Mouse (Mus musculus): ENCODE data around the gene Clic4. TPM values are rescaled to one million over a fixed set of nuclear protein-coding genes. Genes with fewer than 3 reads are reported as not detected.
"Not testable (repeated sequence)": the region's sequence is repeated elsewhere in the genome, so short reads cannot be mapped to it uniquely, and the experiment has no call there.

Clic4 gene
- total RNA-seq, 4 experiments from 2014 or later: 16.8 to 27.9 (median 18.1) TPM

DNA sequence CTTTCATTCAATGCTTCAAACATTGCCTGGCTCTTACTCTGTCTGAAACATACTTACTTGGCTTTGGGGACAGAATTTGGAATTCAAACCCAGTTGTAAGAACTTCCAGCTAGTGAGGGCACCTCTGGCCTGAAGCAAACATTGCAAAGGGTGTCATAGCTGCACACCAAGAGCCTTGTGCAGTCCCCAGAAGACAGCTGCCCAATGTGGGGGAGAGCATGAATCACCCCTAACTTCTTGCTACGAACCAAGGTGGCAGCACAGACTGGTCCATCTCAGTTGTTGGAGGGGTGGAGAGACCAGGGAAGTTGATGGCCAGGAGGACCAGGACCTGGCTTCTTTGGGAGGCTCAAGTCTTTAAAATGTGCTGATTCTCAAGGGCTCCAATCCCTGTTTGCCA, 81.4 kb downstream of the Clic4 start:
- DNase-seq (ENCODE audit: low spot score in 2 of 2): no peak

DNA sequence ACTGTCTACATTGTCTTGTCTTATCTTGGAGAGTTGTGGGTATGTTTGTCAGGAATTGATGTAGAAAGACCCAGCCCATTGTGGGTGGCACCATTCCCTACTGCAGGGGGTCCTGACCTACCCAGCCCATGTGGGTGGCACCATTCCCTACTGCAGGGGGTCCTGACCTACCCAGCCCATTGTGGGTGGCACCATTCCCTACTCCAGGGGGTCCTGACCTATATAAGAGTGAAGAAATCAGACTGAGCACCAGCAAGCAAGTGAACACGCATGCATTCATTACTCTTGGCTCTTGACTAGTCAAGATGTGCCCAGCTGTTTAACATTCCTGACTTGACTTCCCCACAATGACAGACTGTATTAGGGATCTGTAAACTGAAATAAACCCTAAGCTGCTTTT, 82.2 kb downstream of the Clic4 start:
- no peak for DNase-seq (ENCODE audit: low spot score in 2 of 2)

DNA sequence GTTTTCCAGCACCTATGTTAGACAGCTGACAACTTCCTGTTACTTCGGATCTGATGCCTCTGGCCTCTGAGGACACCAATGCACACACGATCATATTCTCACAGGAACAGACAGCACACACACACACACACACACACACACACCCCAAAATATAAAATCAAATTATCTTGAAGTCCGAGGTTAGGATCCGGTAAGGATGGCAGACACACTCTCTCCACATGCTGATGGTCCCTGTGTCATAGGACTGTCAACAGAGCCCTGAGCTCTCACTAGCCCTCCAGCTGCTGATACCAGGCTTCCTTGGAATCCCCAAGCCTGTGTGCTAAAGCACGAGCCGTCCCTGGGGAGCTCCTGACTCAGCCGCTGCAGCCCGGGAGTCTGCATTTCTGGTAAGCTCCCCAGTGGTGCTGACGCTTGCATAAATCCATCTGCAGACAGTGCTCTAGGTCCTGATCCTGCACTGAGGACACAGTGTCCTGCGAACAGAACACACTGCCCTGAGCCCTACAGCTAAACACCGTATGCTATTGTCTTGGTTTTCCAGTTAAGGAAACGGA, 83.1 kb downstream of the Clic4 start:
- DNase-seq (ENCODE audit: low spot score in 2 of 2): no peak

DNA sequence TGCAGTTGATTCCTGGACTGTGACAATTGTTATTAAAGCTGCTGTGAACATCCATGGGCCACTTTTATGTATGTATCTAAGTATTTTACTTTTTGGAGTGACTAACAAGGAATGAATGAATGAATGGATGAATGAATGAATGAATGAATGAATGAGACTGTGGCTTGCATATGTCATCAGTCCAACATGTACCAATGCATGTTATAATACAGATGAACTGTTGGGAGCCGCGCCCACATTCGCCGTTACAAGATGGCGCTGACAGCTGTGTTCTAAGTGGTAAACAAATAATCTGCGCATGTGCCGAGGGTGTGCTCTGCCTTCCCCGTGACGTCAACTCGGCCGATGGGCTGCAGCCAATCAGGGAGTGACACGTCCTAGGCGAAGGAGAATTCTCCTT, 88.3 kb downstream of the Clic4 start:
- not testable (repeated sequence) for DNase-seq (ENCODE audit: low spot score in 2 of 2)

DNA sequence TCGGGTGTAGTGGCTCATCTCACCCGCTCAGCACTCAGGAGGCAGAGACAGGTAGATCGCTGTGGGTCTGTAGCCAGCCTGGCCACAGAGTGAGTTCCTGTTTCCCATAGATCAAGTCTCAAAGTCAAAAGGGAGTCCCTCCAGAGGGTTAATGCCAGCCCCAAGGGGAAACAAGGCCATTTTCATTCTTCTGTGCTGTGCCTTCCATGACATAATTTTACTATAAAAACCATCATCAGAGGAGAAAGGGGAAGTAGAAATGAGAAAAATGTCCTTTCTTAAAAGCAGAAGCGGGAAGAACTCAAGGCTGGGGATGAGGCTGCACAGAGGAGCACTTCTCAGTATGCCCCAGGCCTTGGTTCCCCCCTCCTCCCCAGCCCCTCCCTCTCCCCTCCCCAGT, 90.8 kb downstream of the Clic4 start:
- no peak for DNase-seq (ENCODE audit: low spot score in 2 of 2)

DNA sequence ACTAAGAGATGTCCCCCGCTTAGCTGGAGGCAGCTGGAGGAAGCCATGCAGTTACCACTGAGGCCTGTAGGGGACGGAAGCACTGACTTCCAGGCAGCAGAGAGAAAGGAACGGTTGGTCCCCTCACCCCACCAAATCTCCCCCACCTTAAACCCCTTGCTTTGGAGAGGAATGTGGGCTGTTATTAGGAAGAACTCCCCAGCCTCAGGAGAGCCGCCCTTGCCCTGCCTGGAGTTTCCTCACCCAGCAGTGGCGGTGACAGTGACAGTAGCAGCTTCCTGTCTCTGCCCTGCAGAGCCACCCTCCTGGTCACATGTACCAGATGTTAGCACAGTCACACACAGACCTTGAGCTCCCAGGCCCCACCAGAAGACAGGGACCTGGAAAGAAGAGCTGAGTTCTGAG, 93.5 kb downstream of the Clic4 start:
- no peak for DNase-seq (ENCODE audit: low spot score in 2 of 2)

DNA sequence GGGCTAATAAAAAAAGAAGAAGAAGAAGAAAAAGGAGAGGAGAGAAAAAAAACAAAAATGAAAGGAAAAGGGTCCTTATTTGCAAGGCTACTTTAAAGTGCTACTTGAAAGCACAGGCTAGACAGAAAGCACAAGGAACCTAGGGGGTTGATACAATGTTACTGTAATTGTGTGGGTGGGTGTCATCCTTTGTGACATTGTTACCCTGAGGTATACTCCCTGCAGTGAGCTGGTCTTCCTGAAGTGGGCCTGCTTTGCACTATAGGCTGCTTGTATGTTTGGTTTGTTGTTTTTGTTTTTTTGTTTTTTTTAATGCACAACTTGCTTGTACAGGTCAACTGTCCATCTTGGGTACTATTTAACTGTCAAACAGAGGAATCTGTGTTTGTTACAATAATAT, 95.0 kb downstream of the Clic4 start:
- DNase-seq (ENCODE audit: low spot score in 2 of 2): no peak

DNA sequence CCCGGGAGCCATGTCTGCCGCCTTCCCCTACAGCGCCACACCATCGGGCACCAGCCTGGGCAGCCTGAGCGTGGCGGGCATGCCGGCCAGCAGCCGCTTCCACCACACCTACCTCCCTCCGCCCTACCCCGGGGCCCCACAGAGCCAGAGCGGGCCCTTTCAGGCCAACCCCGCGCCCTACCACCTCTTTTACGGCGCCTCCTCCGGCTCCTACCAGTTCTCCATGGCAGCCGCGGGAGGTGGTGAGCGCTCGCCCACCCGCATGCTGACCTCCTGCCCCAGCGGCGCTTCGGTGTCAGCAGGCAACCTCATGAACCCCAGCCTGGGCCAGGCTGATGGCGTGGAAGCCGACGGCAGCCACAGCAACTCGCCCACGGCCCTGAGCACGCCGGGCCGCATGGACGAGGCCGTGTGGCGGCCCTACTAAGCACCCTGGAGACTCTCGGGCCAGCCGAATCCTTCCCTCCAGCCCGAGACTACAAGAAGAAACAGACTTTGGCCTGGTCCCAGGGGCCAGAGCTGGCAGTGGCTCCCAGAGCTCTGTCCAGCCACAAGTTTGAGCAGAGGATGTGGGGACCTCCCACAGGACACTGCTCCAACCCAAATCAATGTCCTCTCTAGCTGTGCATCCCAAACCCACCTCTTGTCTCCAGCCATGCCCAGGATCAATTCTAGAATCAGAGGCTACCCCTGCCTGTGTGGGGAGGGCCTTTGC, 97.1 kb downstream of the Clic4 start:
- DNase-seq (ENCODE audit: low spot score in 2 of 2): no peak

DNA sequence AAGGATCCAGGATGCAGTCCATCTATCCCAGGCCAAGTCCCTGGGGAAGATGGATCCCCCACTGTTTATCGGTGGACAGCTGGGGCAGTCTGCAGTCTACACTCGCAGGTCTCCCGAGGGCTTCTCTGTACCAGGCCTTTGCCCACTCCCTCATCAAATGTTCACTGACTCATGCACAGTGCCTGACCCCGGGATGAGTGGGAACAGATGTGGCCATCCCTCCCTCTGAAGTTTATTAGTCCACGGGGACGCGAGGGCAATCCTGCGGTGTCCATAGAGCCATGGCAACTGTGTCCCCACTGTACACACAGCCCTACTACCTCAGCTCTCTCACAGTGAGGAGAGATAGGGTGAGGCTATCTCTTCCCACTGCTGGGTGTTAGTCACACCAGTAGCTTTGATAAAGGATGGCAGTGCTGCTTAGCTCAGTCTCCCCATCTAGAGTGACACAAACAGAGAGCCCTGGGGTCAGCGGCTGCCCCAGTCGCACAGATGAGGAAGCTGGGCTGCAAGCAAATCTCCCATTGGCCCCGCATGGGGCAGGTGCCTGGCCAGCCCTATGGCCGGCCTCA, 101.2 kb downstream of the Clic4 start:
- DNase-seq (ENCODE audit: low spot score in 2 of 2): no peak

DNA sequence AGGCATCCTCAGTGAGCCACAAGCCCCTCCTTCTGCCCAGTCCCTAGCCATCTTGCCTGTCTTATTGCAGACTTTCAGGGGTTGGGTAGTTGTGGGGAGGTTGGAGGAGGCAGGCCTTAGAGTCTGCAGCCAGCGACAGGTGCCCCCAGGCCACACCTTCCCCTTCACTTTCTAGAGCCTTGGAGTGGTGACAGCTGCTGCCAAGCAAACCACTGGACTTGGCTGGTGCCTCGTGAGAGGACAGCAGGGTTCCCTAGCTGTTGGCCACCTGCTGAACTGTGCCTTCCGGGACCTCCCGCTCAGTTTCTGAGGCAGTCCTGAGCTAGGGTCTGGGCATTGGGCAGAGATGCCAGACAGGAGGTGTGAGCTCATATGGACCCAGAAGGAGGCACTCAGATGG, 103.1 kb downstream of the Clic4 start:
- DNase-seq (ENCODE audit: low spot score in 2 of 2): no peak

DNA sequence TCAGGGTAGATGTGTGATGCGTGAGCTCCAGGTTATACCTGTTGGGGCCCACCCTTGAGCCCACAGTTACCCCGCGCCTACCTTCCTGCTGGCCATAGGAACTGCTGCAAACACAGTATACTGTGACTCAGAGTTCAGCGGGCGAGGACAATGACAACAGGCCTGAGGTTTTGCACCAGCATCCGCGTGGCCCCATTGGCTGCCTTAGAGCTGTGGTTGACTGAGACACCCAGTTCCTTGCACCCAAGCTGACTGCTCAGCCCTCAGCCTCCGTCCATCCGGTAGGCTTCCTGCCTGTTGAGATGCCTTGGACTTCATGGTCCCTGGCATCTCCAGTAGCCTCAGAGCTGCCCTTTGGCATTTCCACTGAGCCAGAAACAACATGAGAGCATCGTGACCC, 103.5 kb downstream of the Clic4 start:
- DNase-seq (ENCODE audit: low spot score in 2 of 2): no peak

DNA sequence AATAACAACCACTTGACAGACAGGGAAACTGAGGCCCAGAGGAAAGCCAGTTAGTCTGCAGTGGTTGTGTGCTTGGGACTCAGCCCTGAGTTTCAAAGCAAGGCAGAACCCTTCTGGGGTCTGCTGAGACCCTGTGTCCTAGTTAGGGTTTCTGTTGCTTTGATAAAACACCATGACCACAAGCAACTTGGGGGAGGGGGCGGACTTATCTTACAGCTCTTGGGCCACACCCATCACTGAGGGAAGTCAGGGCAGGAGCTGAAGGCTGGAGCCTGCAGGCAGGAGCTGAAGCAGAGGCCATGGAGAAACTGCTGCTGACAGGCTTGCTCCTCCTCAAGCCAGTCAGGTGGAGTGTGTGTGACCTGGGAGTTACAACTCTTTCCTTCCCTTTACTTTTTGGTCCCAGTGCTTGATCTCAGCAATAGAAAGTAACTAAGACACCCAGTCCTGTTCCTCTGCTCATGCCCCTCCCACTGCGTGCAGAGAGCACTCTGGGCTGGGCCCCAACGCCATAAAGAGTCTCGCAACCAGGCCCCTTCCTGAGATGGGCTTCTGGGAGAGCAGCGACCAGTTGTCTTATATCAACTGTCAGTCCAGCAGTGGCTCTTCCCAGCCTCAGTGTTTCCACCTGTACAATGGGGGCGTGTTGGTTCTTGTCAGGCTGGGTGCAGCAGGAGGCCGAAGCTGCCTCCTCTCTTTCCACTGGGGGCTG, 104.6 kb downstream of the Clic4 start:
- no peak for DNase-seq (ENCODE audit: low spot score in 2 of 2)

DNA sequence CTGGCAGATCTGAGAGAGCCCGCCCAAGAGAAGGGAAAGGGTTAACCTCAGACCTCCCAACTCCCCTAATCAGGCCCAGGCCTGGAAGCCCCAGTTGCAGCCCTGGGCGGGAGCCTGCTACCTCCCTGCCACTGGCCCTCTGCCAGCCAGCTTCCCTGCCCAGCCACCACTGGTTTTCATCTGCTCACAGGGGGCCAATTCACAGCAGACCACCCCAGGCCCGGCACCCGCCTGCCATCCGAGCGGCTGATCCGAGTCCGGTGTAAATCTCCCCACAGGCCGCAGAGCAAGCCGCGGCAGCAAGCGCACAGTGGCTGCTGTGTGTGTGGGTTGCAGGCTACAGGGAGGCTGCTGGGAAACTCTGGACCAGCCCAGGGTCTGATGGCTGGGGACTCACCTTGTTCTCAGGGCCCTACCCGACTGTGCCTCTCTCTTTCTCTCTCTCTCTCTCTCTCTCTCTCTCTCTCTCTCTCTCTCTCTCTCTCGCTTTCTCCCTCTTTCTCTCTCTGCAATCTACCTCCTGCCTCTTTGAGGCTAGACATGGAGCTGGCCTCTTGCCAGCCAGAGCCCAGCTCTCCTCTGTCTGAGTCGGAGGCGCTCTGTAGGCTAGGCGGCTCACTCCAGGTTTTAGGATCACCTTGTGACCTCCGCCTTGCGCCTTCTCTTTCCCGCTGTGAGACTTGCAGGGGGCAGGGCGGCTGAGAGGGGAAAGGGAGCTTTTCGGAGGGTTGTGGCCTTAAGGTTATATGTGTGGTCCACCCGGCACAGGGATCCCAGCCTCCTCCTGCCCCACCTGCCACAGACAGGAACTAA, 106.0 kb downstream of the Clic4 start:
- no peak for DNase-seq (ENCODE audit: low spot score in 2 of 2)

DNA sequence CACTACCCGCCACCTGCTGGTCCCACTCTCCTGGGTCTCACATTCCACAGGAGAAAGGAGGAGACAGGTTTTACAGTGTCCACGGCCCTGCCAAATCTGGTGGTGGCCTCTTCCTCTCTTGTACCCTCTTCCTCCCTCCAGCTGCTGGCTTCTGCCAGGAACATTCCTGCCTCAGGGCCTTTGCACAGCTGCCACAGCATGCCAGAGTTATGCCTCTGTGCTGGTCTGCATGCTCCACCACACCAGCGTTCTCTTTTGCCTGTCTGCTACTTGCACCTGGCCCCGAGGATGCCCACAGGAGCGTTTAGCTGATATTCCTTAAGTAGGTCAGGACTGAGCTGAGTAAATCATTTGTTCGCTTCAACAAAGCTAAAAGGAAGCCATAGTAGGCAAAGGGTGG, 106.9 kb downstream of the Clic4 start:
- DNase-seq (ENCODE audit: low spot score in 2 of 2): no peak

Other genes with a start within 250 kb of the Clic4 start
- gene Runx3, start 152.2 kb downstream of the Clic4 start, total RNA-seq (2022): under 1 TPM in 1 of 4 experiments, not detected in 3; 0.07 TPM
- gene Srrm1, start 80.5 kb upstream of the Clic4 start, total RNA-seq (2022): 10 to 100 TPM; 54.8 to 68.5 (median 57.3) TPM
- gene Ncmap, start 125.4 kb upstream of the Clic4 start, total RNA-seq (2022): 1 to 10 TPM in 3 of 4 experiments, under 1 TPM in 1; 0.85 to 2.0 (median 1.5) TPM
- 1 to 10 TPM; 3.1 to 4.0 (median 3.6) TPM for gene Rcan3, start 161.0 kb upstream of the Clic4 start, total RNA-seq (2022)
- not detected for gene Stpg1, start 222.0 kb upstream of the Clic4 start, total RNA-seq (2022)
- 10 to 100 TPM; 15.2 to 22.0 (median 17.5) TPM for gene Nipal3, start 222.2 kb upstream of the Clic4 start, total RNA-seq (2022)